Mouse (Mus musculus): Measurements from ENCODE around the gene Rbl2.
A peak's percentile ranks its signal among the peaks of the same experiment; 100 is the strongest.

Rbl2 gene

DNA sequence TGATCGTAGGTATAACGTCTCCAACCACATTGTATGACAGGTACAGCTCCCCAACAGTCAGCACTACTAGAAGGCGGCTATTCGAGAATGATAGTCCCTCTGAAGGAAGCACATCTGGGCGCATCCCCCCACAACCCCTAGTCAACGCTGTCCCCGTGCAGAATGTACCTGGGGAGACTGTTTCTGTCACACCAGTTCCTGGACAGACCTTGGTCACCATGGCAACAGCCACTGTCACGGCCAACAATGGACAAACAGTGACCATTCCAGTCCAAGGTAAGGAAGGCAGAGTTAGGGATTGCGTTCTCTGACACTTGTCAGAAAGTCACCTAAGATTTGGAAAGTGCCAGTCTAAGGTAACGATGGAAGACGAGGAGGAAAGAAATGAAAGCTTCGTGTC, 36.4 kb downstream of the Rbl2 start:
- no peak for DNase-seq (ENCODE audit: low read depth, low spot score)

DNA sequence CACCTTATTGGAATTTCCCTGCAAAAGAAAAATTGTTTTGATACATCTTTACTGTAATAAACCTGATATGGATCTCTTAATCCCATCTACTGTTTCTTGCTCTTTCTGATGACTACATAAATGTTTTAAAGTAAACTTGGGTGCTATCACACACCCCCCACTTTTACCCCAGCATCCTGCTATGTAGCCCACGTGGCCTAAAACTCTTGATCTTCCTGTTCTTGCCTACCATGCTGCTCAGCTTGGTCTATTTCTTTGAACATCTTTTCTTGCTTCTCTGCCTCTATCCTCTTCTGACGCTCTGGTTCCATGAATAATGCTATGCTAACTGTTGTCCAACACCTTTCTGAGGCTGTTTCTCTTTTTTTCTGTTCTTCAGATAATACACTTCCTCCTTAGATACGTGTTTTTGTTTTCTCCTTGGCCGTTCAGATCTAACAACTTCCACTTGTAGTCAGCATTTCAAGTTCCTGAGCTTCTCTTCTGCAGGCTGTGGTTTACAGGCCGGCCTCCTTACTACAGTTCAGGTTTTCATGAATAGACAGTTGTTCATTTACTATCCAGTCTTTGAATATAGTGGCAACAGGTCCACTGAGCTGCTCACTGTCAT, 42.1 kb downstream of the Rbl2 start:
- no peak for DNase-seq (ENCODE audit: low read depth, low spot score)

DNA sequence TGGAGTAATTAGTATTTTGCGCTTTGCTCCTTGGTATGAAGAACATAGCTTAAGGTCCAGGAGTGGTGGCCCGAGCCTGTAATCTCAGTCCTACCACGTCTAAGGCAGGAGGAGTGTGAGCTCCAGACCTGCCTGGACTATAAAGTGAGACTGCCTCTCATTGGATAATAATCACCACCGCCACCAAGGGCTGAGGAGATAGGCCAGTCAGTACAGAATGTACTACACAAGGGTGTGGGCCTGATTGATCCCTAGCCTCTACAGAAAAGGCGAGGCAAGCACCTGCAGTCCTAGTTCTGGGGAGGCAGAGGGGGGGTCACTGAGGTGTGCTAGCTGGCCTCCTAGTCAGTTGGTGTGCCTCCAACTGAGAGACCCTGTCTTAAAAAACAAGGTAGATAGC, 44.6 kb downstream of the Rbl2 start:
- no peak for DNase-seq (ENCODE audit: low read depth, low spot score)

DNA sequence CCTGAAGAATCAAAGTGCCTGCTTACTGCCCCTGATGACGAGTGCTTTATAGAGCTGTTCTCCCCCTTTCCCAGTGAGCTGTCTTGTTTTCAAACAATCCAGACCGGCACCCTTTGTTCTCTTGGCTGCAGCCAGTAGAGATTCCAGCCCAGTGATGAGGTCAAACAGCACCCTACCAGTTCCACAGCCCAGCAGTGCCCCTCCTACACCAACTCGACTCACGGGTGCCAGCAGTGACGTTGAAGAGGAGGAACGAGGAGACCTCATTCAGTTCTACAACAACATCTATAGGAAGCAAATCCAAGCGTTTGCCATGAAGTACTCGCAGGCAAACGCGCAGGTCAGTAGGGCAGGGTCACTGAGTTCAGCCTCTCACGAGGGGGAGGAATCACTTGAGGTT, 45.1 kb downstream of the Rbl2 start:
- no peak for DNase-seq (ENCODE audit: low read depth, low spot score)

DNA sequence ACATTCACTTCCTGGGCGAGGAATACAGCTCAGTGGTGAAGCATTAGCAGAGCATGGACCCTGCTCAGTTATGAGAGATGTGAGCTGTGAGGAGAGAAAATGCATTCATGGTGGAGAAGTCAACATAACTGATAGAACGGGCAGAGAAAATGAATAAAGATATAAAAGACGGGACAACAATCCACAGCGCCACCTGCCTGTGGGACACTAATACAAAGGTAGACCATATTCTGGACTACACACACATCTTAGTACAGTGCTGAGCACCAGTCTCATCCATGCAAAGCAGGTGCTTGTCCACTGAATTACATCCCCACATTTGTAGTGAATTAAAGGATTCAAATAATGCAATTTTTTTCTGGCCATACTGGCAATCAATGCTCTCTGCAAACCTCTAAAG, 47.7 kb downstream of the Rbl2 start:
- no peak for DNase-seq (ENCODE audit: low read depth, low spot score)

DNA sequence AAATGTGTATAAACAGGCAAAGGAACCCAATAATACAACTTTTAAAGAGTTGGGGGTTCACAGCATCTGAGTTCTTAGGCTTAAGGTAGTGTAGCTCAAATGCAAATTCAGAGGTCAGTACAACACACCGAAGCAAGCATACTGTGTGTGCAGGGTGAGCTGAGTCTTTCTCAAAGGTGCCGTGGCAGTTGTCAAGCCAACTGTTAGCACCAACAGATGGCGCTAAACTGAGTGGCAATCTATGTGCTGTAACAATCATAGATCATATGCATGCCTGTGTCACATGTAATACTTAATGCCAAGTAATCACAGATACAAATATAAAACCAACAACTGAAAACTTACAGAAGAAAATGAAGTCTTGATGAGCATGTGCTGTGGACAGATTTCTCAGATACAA, 48.3 kb downstream of the Rbl2 start:
- no peak for DNase-seq (ENCODE audit: low read depth, low spot score)

DNA sequence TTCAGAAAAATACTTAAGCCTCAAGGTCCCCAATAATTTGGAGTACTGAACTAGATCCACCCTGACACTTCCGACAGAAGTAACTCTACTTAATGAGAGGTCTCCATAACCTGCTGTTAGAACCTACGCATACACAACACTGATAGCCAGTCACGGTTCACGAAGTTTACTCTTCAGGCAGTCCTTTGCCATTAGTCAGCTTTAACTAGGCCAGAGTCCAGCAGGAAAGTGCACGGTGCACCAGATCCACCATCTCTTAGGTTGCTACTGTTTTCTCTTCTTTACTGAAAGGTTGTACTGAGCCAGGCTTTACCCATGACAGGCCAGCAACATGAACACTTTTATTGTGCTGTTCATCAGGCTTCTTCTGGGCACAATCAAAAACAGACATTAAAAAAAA, 54.5 kb downstream of the Rbl2 start:
- no peak for DNase-seq (ENCODE audit: low read depth, low spot score)

DNA sequence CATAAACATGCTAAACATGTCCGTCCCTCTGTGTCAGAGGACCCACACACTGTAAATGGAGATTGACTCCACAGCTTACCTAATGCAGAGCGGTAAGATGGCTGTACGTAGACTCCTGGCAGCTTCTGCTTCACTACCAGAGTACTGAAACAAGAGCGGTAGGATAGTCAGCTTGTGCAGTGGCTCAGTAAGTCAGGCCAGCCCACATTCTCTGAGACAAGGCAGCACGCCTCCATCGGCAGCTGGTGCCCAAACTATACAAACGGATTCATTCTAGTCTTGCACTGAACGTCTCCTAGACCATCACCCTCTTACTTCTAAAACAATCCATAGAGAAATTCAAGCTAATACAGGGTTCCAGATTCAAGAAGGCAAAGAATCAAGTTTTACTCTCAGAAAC, 56.9 kb downstream of the Rbl2 start:
- DNase-seq (ENCODE audit: low read depth, low spot score) = no peak

DNA sequence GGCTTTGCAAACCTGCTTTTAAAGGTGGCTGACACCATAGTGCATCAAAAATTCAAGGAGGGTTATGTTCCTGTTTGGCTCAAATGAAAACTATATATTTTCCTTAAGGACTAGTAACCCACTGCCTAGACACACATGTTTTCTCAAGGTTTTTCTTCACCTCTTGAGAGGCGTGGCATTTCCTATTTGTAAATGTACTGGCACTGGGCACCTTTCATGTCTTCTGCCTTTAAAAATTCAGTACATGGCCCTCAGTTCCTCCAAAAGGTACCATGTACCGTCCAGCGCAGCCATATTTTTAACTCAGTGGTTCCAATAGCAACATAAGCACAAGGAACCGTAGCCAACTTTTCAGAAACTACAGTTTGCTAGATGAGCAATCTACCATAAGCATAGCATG, 62.9 kb downstream of the Rbl2 start:
- DNase-seq (ENCODE audit: low read depth, low spot score) = no peak

DNA sequence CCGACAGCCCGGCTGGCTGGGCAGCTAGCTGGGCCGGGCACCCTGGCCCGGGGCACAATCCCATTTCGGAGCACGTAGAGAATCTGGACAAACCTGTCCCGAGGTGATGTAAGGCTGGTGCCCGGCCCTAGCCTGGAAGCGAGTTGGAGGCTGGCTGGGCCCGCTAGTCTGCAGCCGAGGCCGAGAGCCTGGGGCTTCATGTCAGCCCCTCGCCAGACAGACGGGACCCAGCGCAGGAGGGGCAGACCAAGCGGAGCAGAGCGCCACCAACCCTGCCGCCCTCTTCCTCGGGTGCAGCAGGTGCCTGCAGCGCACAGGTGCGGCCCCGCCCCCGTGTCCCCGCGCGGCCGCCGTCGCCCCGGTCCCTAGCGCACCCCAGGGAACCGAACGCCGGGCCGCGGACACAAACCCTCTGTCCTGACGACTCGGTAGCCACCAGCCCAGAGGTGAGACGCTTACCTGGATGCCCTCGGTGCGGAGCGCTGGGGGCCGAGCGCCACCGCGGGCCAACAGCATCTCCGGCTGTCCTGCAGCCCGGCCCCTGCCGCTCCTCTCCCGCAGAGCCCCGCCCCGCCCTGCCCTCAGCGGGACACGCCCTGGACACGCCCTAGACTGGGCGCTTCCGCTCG, 63.7 kb downstream of the Rbl2 start:
- no peak for DNase-seq (ENCODE audit: low read depth, low spot score)

DNA sequence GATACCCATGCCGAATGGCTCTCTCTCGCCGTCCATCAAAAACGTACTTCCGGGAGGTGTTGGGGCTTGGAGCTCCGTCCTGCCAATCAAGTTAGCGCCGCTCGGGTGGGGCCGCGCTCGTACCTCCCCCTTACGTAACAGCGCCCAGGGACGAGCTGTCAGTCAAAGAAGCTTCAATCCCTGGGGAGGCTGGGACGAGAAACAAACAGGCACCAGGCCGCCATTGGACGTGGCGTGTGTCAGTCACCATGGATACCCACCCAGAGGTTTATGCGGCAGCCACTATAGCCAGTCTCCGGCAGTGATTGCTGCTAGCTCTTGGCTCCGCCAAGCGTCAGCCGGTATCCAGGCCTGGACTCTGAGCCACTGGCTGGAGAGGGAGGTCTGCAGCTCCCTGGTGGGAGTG, 64.2 kb downstream of the Rbl2 start:
- peak; percentile 99 for DNase-seq (ENCODE audit: low read depth, low spot score)

DNA sequence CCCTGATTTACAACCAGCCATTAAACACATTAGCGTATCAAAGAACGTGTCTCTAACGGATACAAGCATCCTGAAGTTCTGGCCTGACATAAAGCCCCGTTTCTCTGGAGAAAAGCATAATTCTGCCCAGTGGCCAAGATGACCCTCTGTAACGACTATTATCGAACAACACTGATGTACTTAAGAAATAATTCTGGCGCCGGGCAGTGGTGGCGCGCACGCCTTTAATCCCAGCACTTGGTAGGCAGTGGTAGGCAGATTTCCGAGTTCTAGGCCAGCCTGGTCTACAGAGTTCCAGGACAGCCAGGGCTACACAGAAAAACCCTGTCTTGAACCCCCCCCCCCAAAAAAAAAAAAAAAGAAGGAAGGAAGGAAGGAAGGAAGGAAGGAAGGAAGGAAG, 64.8 kb downstream of the Rbl2 start:
- DNase-seq (ENCODE audit: low read depth, low spot score) = no peak

DNA sequence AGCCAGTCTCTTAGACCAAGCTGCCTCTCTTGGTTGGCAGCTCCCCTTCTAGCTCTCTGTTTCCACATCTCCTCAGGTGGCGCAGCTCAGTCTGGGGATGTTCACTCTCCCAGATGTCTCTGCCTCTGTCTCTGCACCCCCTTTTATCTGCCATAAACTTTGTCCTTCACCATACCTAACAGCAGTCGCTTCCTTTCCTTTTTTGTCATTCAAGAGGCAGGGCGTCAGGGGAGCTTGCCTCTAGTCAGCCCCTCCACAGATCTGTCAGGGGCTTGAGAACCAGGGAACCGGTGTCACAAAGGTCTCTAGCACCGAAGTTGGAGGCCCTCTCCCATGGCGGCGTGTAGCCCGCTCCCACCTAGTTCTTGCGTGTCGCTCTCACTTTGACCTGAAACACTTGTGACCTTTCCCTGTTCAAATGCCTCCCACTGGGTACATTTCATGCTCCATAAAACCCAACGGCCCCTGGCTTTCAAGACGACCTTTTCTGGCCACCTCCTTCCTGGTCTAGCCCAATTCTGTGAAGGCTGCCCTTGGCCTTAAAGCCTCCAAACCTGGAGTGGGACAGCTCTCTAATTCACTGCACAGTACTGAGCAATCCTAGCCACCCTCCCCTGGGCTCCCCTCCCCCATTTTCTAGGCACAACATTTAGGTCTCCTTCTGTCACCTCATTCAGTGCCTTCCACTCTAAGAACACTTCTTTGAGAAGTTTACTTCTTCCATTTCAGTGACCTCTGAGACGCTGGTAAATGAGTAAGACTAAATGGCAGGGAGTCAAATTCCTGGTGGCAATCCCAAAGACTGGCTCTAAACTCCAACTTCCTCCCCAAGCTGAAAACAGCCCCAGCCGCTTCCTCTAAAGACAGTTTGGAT, 65.7 kb downstream of the Rbl2 start:
- DNase-seq (ENCODE audit: low read depth, low spot score) = no peak

DNA sequence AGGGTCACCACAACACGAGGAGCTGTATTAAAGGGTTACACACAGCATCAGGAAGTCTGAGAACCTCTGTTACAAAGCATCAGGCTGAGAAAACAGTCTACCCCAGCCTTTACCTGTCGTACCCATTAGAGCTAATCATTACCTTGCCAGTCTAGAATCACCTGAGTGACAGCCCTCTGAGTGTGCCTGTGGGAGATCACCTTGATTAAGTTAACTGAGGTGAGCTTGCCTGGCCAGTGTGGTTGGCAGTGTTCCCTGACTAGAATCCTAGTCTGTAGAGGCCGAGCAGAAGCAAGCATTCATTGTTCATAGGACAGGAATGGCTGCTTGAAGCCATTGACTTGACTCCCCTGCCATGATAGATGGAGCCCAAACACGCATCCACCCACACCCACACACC, 71.0 kb downstream of the Rbl2 start:
- DNase-seq (ENCODE audit: low read depth, low spot score) = no peak

DNA sequence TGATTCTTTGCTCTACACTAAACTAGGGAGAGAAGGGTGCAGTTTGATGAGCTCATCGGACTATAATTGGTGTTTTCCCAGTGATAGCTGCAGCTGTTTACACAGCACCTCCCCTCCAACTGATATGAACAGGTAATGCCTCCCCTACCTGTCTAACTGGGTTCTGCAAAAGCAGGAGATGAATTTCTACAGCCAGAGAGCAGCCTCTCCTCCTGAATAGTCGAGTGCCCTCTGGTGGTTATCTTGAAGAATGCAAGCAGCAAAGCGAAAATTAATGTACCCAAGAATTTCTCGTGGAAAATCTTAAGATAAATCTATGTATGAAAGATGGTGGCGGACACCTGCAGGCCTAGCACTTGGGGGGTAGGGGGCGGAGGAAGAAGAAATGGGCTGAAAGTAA, 77.9 kb downstream of the Rbl2 start:
- DNase-seq (ENCODE audit: low read depth, low spot score) = peak; percentile 40

DNA sequence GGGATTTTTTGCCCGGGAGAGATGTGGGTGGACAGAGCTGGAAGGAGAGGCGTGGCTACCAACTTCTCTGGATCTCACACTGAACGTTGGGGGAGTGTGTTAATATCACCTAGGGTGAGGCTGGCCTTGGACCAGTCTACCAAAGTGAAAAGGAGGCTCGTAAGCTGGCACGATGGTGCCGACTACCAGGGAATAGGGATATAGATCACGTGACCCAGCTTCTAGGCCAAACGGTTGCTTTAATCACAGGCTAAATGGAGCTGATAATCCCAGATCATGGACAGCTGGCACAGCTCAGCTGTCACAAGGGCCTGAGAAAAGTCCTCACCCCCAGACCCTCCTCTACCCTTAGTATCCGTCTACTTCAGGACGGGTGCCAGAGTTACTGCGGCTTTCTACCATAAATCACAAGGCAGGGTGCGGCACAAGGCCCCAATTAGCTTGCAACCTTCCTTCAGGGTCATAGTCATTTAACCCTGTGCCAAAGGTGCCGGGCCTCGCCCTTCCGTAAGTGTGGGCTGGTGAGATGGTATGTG, 78.9 kb downstream of the Rbl2 start:
- DNase-seq (ENCODE audit: low read depth, low spot score) = no peak

DNA sequence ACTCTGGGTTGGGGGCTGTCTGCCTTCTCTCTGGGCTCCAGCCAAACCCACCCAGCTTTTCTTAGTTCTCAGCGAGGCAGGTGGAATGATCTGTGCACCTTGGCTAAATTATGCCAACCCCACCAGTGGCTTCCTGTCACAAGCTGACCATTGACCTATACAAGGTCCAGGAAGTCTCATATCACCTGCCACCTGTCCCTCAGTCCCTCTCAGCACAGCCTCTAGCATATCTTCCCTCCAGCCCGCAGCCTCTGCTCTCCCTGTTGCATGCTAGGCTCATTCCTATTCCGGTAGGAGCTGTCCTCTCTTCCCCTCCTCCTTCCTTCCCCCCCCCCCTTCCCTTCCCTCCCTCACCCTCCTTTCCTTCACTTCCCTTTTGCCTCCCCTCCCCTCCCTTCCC, 79.4 kb downstream of the Rbl2 start:
- DNase-seq (ENCODE audit: low read depth, low spot score) = no peak

DNA sequence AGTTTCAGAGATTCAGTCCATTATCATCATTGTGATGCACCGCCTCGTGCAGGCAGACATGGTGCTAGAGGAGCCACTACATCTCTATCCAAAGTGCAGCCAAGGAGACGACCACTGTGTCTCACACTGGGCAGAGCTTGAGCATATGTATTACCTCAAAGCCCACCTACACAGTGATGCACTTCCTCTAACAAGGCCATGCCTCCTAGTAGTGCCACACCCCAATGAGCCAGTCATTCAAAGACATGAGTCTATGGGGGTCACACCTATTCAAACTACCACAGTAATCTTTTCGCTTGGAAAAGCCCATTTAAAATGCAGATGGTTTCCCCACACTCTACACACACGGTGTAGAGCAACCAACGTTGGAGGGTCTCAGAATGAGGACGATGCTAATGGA, 81.7 kb downstream of the Rbl2 start:
- no peak for DNase-seq (ENCODE audit: low read depth, low spot score)

DNA sequence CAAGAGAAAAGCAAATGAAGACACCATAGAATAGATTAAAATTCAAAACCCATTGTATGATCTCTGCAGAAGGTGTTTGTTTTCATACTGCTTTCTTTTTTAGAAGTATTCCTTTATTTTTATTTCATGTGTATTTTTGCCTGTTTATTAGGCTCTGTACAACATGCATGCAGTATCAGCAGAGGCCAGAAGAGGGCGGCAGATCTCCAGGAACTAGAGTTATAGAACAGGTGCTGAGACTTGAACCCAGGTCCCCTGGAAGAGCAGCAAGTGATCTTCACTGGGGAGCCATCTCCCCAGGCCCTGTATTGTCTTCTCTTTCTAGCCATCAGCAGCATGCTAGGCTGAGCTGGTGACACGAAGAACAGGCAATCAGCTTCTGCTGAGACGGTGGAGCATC, 84.0 kb downstream of the Rbl2 start:
- DNase-seq (ENCODE audit: low read depth, low spot score) = no peak

DNA sequence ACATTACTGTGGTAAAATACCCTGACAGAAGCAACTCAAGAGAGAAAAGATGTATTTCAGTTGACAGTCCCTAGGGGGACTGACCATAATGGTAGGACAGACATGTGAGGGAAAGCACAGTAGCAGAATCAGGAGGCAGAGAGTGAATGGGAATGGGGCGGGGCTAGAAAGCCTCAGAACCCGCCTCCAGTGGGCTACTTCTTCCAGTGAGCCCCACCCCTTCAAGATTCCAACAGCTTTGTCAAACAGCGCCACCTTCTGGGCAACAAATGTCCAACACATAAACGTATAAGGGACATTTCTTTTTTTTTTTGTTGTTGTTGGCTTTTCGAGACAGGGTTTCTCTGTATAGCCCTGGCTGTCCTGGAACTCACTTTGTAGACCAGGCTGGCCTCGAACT, 84.7 kb downstream of the Rbl2 start:
- DNase-seq (ENCODE audit: low read depth, low spot score) = no peak

DNA sequence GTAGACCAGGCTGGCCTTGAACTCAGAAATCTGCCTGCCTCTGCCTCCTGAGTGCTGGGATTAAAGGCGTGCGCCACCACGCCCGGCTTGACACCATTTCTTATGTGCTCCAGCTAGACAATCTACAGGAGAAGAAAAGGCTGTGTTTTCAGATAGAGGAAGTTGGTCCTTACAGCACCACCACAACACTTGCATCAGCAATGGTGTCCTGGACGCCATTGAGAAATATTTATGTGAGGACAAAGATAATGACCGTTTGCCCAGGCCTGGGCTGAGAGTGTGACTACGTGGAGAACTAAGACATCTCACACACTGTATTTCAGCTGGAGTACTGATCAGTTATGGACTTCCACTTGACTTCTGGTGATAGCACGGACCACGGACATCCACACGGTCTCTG, 88.8 kb downstream of the Rbl2 start:
- DNase-seq (ENCODE audit: low read depth, low spot score) = no peak

DNA sequence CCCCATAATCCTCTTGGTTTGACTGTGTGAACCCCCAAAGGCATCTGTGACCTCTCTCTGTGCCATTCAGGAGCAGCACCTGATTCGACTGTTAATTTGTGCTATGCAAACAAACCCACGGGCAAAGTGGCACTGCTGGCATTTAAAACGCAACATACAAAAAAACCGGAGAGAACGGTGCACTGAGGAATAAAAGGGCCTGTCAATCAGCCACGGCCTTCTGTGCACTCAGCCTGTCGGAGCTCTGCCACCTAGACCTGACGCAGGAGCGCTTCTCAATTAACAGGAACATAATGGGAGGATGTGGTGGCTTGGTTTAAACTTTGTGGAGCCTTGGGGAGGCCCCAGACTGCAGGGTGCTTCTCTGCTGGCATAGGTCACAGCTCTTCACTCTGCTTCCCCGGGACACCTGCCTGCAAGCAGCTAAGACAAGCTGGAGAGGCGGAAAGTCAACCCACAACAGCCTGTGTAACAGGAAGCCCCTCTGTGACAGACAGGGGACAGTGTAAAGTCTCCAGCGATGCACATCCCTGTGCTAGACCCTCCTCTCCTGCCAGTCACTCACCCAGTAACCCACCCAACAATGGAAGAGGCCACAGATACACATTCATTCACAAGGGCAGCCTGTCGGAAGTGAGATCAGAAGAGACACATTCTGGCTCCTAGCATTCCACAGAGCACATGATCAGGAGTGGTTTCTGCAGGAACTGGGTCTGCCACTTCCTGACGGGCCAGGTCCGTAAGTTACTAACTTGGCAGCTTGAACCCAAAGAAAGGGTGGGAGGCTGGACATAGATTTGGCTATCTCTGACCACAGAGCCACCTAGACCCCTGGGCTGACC, 90.3 kb downstream of the Rbl2 start:
- no peak for DNase-seq (ENCODE audit: low read depth, low spot score)

Measured in embryo, embryonic 11.5 days (tissue).